32 mouse cellular contexts compared by ENCODE assay signal in genomic region chr10:50868202-50868601, GRCm38 (mm10). TPM values are rescaled to one million over a fixed set of nuclear protein-coding genes. Genes with fewer than 3 reads are reported as not detected.
A peak's percentile ranks its signal among the peaks of the same experiment; 100 is the strongest.
DNase-seq lines count a peak whose midpoint lies in the region; ATAC-seq and TF ChIP-seq lines count a peak whose summit lies in the region.
"Had no signal": no experiment of that assay in that cellular context is flagged by ENCODE, and none has a peak within 500 bp of the region (broad histone marks: within the 10 kb centered on the region; RNA-seq: fewer than 3 reads in every experiment).

No protein-coding gene starts in this region.

- peak; percentile 74 for TF ChIP-seq EP300 in CH12.LX (IDR thresholded peaks at IDR 0.05; ENCODE audit: low read length)

- no peaks in the 10 kb centered on the region for H3K4me1 ChIP-seq in kidney, postnatal 0 days (replicated peaks; ENCODE audit: insufficient read depth, low read length)
- peaks cover 0 to 33% of the 10 kb centered on the region in 2 experiments; a peak in 2 of 4 replicates for H3K4me1 ChIP-seq in CH12.LX (ENCODE audit: control insufficient read depth in 1 of 2, insufficient read depth in 2 of 2)
- H3K4me1 ChIP-seq: embryonic facial prominence, embryonic 10.5 days; embryonic facial prominence, embryonic 13.5 days; forebrain, embryonic 12.5 days; forebrain, embryonic 15.5 days; hindbrain, embryonic 12.5 days; hindbrain, embryonic 15.5 days had no signal

- no peak overlapping the region for H3K27ac ChIP-seq in kidney, postnatal 0 days
- H3K27ac ChIP-seq in CH12.LX (ENCODE audit: insufficient read depth, low read depth), result no peak overlapping the region
- H3K27ac ChIP-seq: embryonic facial prominence, embryonic 10.5 days; embryonic facial prominence, embryonic 13.5 days; forebrain, embryonic 12.5 days; forebrain, embryonic 15.5 days; gastrocnemius, adult 2 months; hindbrain, embryonic 12.5 days; hindbrain, embryonic 15.5 days had no signal

- TF ChIP-seq CTCF in kidney, postnatal 0 days (IDR thresholded peaks at IDR 0.05; ENCODE audit: low read depth), result no peak
- TF ChIP-seq CTCF in CH12.LX (conservative IDR thresholded peaks at IDR 0.05 in 1 of 2, IDR thresholded peaks at IDR 0.05 in 1 of 2; ENCODE audit: low read depth in 2 of 2, low read length in 2 of 2), result no peak

- no peak overlapping the region for H3K9ac ChIP-seq in kidney, postnatal 0 days (ENCODE audit: low read depth, low read length)
- H3K9ac ChIP-seq in CH12.LX (ENCODE audit: insufficient read depth, low read depth), result no peak overlapping the region
- H3K9ac ChIP-seq: embryonic facial prominence, embryonic 13.5 days; forebrain, embryonic 12.5 days; forebrain, embryonic 15.5 days; hindbrain, embryonic 12.5 days; hindbrain, embryonic 15.5 days had no signal

- H3K27me3 ChIP-seq in kidney, postnatal 0 days (ENCODE audit: insufficient read depth, low read length), result no peaks in the 10 kb centered on the region
- H3K27me3 ChIP-seq in CH12.LX (replicated peaks), result no peaks in the 10 kb centered on the region
- H3K27me3 ChIP-seq: embryonic facial prominence, embryonic 13.5 days; forebrain, embryonic 12.5 days; forebrain, embryonic 15.5 days; hindbrain, embryonic 12.5 days; hindbrain, embryonic 15.5 days had no signal

- H3K79me2 ChIP-seq in CH12.LX (replicated peaks; ENCODE audit: control insufficient read depth, extremely low read depth, insufficient read depth, poor library complexity, severe bottlenecking), result no peaks in the 10 kb centered on the region

- no peaks in the 10 kb centered on the region for H3K9me3 ChIP-seq in kidney, postnatal 0 days (replicated peaks; ENCODE audit: low read length)
- no peaks in the 10 kb centered on the region for H3K9me3 ChIP-seq in CH12.LX (replicated peaks; ENCODE audit: low read length)
- H3K9me3 ChIP-seq: embryonic facial prominence, embryonic 10.5 days; embryonic facial prominence, embryonic 13.5 days; forebrain, embryonic 12.5 days; forebrain, embryonic 15.5 days; hindbrain, embryonic 12.5 days; hindbrain, embryonic 15.5 days had no signal

- dilution Hi-C loops in CH12.LX (cut with MboI; ENCODE audit: extremely low pct_ligation_motif_present, extremely low pct_unique_long_range_greater_than_20kb, low sequenced_read_pairs), result no loop called here

- DNase-seq in adrenal gland, adult 2 months, result peak; percentile 3
- no peak for DNase-seq in adrenal gland, adult 8-10 months
- DNase-seq in frontal cortex, adult 2 months (ENCODE audit: extremely low spot score in 1 of 2, low spot score in 1 of 2), result no peak
- peak; percentile 16 for DNase-seq in kidney, postnatal 0 days (ENCODE audit: low spot score)
- DNase-seq in kidney, adult 18-20 months, result no peak
- peak; percentile 51 for DNase-seq in CH12.LX (ENCODE audit: extremely low read depth)
- DNase-seq in ovary, postnatal 36 days (ENCODE audit: low spot score), result no peak
- DNase-seq: adrenal gland, postnatal 10 days; adrenal gland, postnatal 36 days; cerebellum, adult 11 months; cerebellum, adult 2 months; cerebellum, adult 9-11 months; cerebellum, postnatal 25 days; gastrocnemius, adult 2 months; gastrocnemius, postnatal 14 days; heart, adult 11 months had no signal

- no peaks in the 10 kb centered on the region for H3K36me3 ChIP-seq in kidney, postnatal 0 days (ENCODE audit: insufficient read depth, low read length)
- H3K36me3 ChIP-seq in CH12.LX (replicated peaks in 1 of 2; ENCODE audit: control insufficient read depth in 1 of 2, insufficient read depth in 1 of 2, low read length in 1 of 2), result no peaks in the 10 kb centered on the region
- H3K36me3 ChIP-seq: embryonic facial prominence, embryonic 10.5 days; embryonic facial prominence, embryonic 13.5 days; forebrain, embryonic 12.5 days; forebrain, embryonic 15.5 days; hindbrain, embryonic 12.5 days; hindbrain, embryonic 15.5 days had no signal

- in situ Hi-C loops in CH12.LX (cut with MboI; ENCODE audit: low pct_ligation_motif_present, low pct_unique_long_range_greater_than_20kb, low sequenced_read_pairs), result no loop called here

- no peak for TF ChIP-seq POLR2A in CH12.LX (IDR thresholded peaks at IDR 0.05; ENCODE audit: low read depth, low read length)

- no peak overlapping the region for H3K4me2 ChIP-seq in kidney, postnatal 0 days (ENCODE audit: low read length)
- peak overlapping the region; percentile 84 for H3K4me2 ChIP-seq in CH12.LX (ENCODE audit: insufficient read depth, low read depth, poor library complexity, severe bottlenecking)
- H3K4me2 ChIP-seq: embryonic facial prominence, embryonic 13.5 days; forebrain, embryonic 12.5 days; forebrain, embryonic 15.5 days; heart, embryonic 11.5 days; hindbrain, embryonic 12.5 days; hindbrain, embryonic 15.5 days had no signal

- 50% methylated on average over 4 of the region's 4 CpGs for WGBS in kidney, postnatal 0 days

- ATAC-seq in frontal cortex, adult (ENCODE audit: low TSS enrichment), result peak; percentile 91
- ATAC-seq in kidney, postnatal 0 days (replicated peaks; ENCODE audit: low FRiP score, low read depth), result no peak
- ATAC-seq: forebrain, embryonic 15.5 days had no signal

- no peak overlapping the region for H3K4me3 ChIP-seq in kidney, postnatal 0 days (replicated peaks; ENCODE audit: low read depth, low read length)
- no peak overlapping the region for H3K4me3 ChIP-seq in CH12.LX (replicated peaks in 1 of 3; ENCODE audit: low read depth in 2 of 3, low read length in 2 of 3, poor library complexity in 1 of 3)
- H3K4me3 ChIP-seq: embryonic facial prominence, embryonic 10.5 days; embryonic facial prominence, embryonic 13.5 days; erythroblast, embryonic 14.5 days; forebrain, embryonic 12.5 days; forebrain, embryonic 15.5 days; gastrocnemius, adult 2 months; hindbrain, embryonic 12.5 days; hindbrain, embryonic 15.5 days had no signal

- no peak; the same call in none of the 2 replicates for TF ChIP-seq RAD21 in CH12.LX (IDR thresholded peaks at IDR 0.05; ENCODE audit: low read depth, low read length)

TF ChIP-seq in CH12.LX, 34 proteins besides CTCF, POLR2A, EP300 and RAD21:
- TF ChIP-seq IRF4 (IDR thresholded peaks at IDR 0.05; ENCODE audit: low read depth, low read length), result no peak
- TF ChIP-seq MAZ (IDR thresholded peaks at IDR 0.05; ENCODE audit: low read depth, low read length), result no peak
- peak; percentile 54 for TF ChIP-seq ETS1 (conservative IDR thresholded peaks at IDR 0.05; ENCODE audit: low read depth, low read length)
- TF ChIP-seq MAFK (IDR thresholded peaks at IDR 0.05; ENCODE audit: insufficient replicate concordance, low read length), result 0 out of 2 replicates have a peak, but pooled peaks have one; percentile 37
- TF ChIP-seq ZKSCAN1 (IDR thresholded peaks at IDR 0.05; ENCODE audit: borderline replicate concordance, low read depth, low read length), result no peak
- TF ChIP-seq TCF12 (IDR thresholded peaks at IDR 0.05; ENCODE audit: low read depth, low read length), result 0 out of 2 replicates have a peak, but pooled peaks have one; percentile 28
- TF ChIP-seq JUN (IDR thresholded peaks at IDR 0.05; ENCODE audit: insufficient read depth, low read depth, low read length), result no peak
- TF ChIP-seq MEF2A (IDR thresholded peaks at IDR 0.05; ENCODE audit: borderline replicate concordance, low read depth, low read length), result peak; percentile 59; the same call in 1 of the 2 replicates

RNA-seq across cellular contexts. Expression of gene Sim1, which starts 26.4 kb away (rescaled TPM):
- not detected for total RNA-seq in adrenal gland, adult 2 months (2021)
- polyA plus RNA-seq in adrenal gland, adult 2 months (2012; rRNA removed), result not detected in 2 replicates
- total RNA-seq in adrenal gland, adult 8-10 months (2022), result not detected
- polyA plus RNA-seq in frontal cortex, adult 2 months (2012; rRNA removed), result 0.02 TPM in 1 of 2 replicates, not detected in the other
- 9.5 TPM in 2 replicates for polyA plus RNA-seq in kidney, postnatal 0 days (2015; fragmentation: Nextera tagmentation; extraction: Ambion mirVana)
- total RNA-seq in CH12.LX (2012; rRNA removed), result 0.04 TPM in 2 replicates
- total RNA-seq in CH12.LX (2014; rRNA removed), result 0.07 TPM in 1 of 2 replicates, not detected in the other
- 0.03 and 0.05 TPM in 2 replicates for polyA plus RNA-seq in CH12.LX (2012; ENCODE audit: insufficient read length, low read depth)
- total RNA-seq: adrenal gland, postnatal 10 days; adrenal gland, postnatal 36 days; common myeloid progenitor, adult 5-6 weeks; heart, adult 8-10 months; heart, postnatal 25 days; hematopoietic stem cell, adult 5-6 weeks; MEL had no signal
- polyA plus RNA-seq: cerebellum, adult 2 months; erythroblast, embryonic 14.5 days; heart, embryonic 14.5 days; heart, postnatal 0 days had no signal

Comparison
In these comparisons a context has a peak if more than half of its experiments do, and no peak if none do; other contexts are left out.
1. DNase-seq: peak in adrenal gland, adult 2 months (single experiment), kidney, postnatal 0 days (single experiment) and CH12.LX (single experiment); none in adrenal gland, adult 8-10 months (single experiment), frontal cortex, adult 2 months (0 of 2), kidney, adult 18-20 months (single experiment) and ovary, postnatal 36 days (single experiment).